Mouse (Mus musculus) olfactory bulb, adult 2 months (tissue): Measurements from ENCODE around the gene Car10.

Experiments used
- CTCF ChIP-seq: fragments of 200-500 bp; IDR thresholded peaks from 2 replicates; pipeline ENCODE4 v1.5.1; 2012; ENCODE audit warnings: low read depth, mild to moderate bottlenecking, low read length, moderate library complexity; ENCODE audit not compliant: insufficient read depth
- POLR2A ChIP-seq: fragments of 200-500 bp; IDR thresholded peaks from 2 replicates; pipeline ENCODE4 v1.6.1; 2012; ENCODE audit warnings: mild to moderate bottlenecking, low read depth, low read length, moderate library complexity; ENCODE audit not compliant: insufficient read depth

GRCm38 (mm10) chr11:93623605-93624004, 525.8 kb downstream of the Car10 start:
- TF ChIP-seq CTCF = no peak
- TF ChIP-seq POLR2A = no peak
